Mouse (Mus musculus) stomach, postnatal 0 days (tissue): ENCODE results near the gene Gm4981. TPM values are rescaled to one million over a fixed set of nuclear protein-coding genes. Genes with fewer than 3 reads are reported as not detected.

Source experiments
- ATAC-seq: fragments of 200-750 bp; cut with Nextera tagmentation; 2 replicates; pipeline ENCODE4 v1.8.0; 2017; ENCODE audit not compliant: low FRiP score, low TSS enrichment
- DNase-seq: peaks from one replicate; pipeline ENCODE4 v3.0.0-alpha.2; 2016; ENCODE audit warnings: low spot score
- H3K27ac ChIP-seq: fragments of 300-500 bp; sonication (generic); replicated peaks from 2 replicates; pipeline ENCODE4 v1.5.1; 2014; ENCODE audit warnings: mild to moderate bottlenecking, control low read depth
- H3K27me3 ChIP-seq: fragments of 300-500 bp; sonication (generic); 2 replicates; pipeline ENCODE4 v1.6.1; 2014; ENCODE audit warnings: low read length; ENCODE audit not compliant: control insufficient read depth, insufficient read depth
- H3K36me3 ChIP-seq: fragments of 300-500 bp; sonication (generic); 2 replicates; pipeline ENCODE4 v1.6.1; 2014; ENCODE audit warnings: low read length, mixed read lengths; ENCODE audit not compliant: control insufficient read depth, insufficient read depth
- H3K4me1 ChIP-seq: fragments of 300-500 bp; sonication (generic); replicated peaks from 2 replicates; pipeline ENCODE4 v1.6.1; 2014; ENCODE audit warnings: antibody characterized with exemption; ENCODE audit not compliant: control insufficient read depth, insufficient read depth
- H3K4me2 ChIP-seq: fragments of 300-500 bp; sonication (generic); replicated peaks from 2 replicates; pipeline ENCODE4 v1.6.1; 2014; ENCODE audit warnings: low read depth, mild to moderate bottlenecking, control low read depth, moderate library complexity
- H3K4me3 ChIP-seq: fragments of 300-500 bp; sonication (generic); 2 replicates; pipeline ENCODE4 v1.5.1; 2014; ENCODE audit warnings: low read depth, low read length, control low read depth
- H3K9ac ChIP-seq: fragments of 300-500 bp; sonication (generic); 2 replicates; pipeline ENCODE4 v1.6.1; 2014; ENCODE audit warnings: mild to moderate bottlenecking, low read length, control low read depth, mixed read lengths
- H3K9me3 ChIP-seq: fragments of 300-500 bp; sonication (generic); 2 replicates; pipeline ENCODE4 v1.6.1; 2016; ENCODE audit warnings: low read length; ENCODE audit not compliant: control insufficient read depth
- CTCF ChIP-seq: IDR thresholded peaks from 2 replicates; pipeline ENCODE4 v1.5.1; 2016; ENCODE audit warnings: antibody characterized with exemption, low read depth, mild to moderate bottlenecking, moderate library complexity
- EP300 ChIP-seq: optimal IDR thresholded peaks from 2 replicates; pipeline ENCODE3; 2016; ENCODE audit warnings: antibody characterized with exemption
- WGBS: fragments of 180-500 bp; shearing (Covaris S2); extraction: QIAGEN DNeasy Blood & Tissue Kit; methylation state at CpG from one replicate; pipeline ENCODE4 v1.1.7; 2014; 5-methylcytosine and 5-hydroxymethylcytosine counted together
- polyA plus RNA-seq: library from polyadenylated mRNA; unstranded; fragments of >200 nt; fragmentation: Nextera tagmentation; extraction: Ambion mirVana; gene quantifications from 2 replicates; pipeline ENCODE4 v1.2.1, GENCODE M21; 2015

Gm4981 gene
- polyA plus RNA-seq, 1 experiment from 2014 or later = not detected

GRCm38 (mm10) chr10:58220726-58221125, 15.8 kb downstream of the Gm4981 start:
- Histone ChIP-seq H3K4me2 (no peak overlapping the region), H3K4me1 (no peaks in the 10 kb centered on the region), H3K9ac (no peak overlapping the region), H3K27me3 (no peaks in the 10 kb centered on the region), H3K27ac (no peak overlapping the region), H3K9me3 (no peaks in the 10 kb centered on the region; the same call in 1 of the 2 replicates), H3K36me3 (no peaks in the 10 kb centered on the region), H3K4me3 (no peak overlapping the region)
- DNase-seq (peak; percentile 43), ATAC-seq (no peak)
- TF ChIP-seq EP300 (no peak), CTCF (no peak)
- WGBS = 82% methylated on average over 6 of the region's 6 CpGs

GRCm38 (mm10) chr10:58217366-58217765, 19.1 kb downstream of the Gm4981 start:
- no peaks in the 10 kb centered on the region for H3K36me3 ChIP-seq
- no peak overlapping the region for H3K4me2 ChIP-seq
- no peak overlapping the region for H3K4me3 ChIP-seq
- DNase-seq = no peak
- H3K9me3 ChIP-seq = no peaks in the 10 kb centered on the region
- no peaks in the 10 kb centered on the region for H3K27me3 ChIP-seq
- H3K27ac ChIP-seq = no peak overlapping the region
- no peak for ATAC-seq
- WGBS = 76% methylated on average over 3 of the region's 3 CpGs
- no peaks in the 10 kb centered on the region for H3K4me1 ChIP-seq
- H3K9ac ChIP-seq = no peak overlapping the region
- TF ChIP-seq CTCF (no peak), EP300 (no peak)

- no peak for DNase-seq
Measured at GRCm38 (mm10) chr10:58215353-58215752, 21.1 kb downstream of the Gm4981 start.

GRCm38 (mm10) chr10:58214934-58215333, 21.6 kb downstream of the Gm4981 start:
- Histone ChIP-seq H3K9ac (no peak overlapping the region), H3K27ac (no peak overlapping the region), H3K27me3 (no peaks in the 10 kb centered on the region), H3K9me3 (no peaks in the 10 kb centered on the region), H3K4me1 (no peaks in the 10 kb centered on the region), H3K36me3 (no peaks in the 10 kb centered on the region), H3K4me2 (no peak overlapping the region), H3K4me3 (no peak overlapping the region)
- TF ChIP-seq EP300 (no peak), CTCF (no peak)
- DNase-seq (no peak), ATAC-seq (no peak)
- 78% methylated on average over 5 of the region's 5 CpGs for WGBS

More at GRCm38 (mm10) chr10:58215353-58215752, 21.1 kb downstream of the Gm4981 start:
- Histone ChIP-seq H3K4me3 (no peak overlapping the region), H3K4me2 (no peak overlapping the region), H3K9ac (no peak overlapping the region), H3K9me3 (no peaks in the 10 kb centered on the region), H3K27ac (no peak overlapping the region), H3K4me1 (no peaks in the 10 kb centered on the region), H3K36me3 (no peaks in the 10 kb centered on the region), H3K27me3 (no peaks in the 10 kb centered on the region)
- no peak for ATAC-seq
- TF ChIP-seq EP300 = no peak
- TF ChIP-seq CTCF = no peak
- whole genome bisulfite sequencing = 86% methylated on average over 1 of the region's 1 CpGs

- TF ChIP-seq CTCF = no peak
- TF ChIP-seq EP300 = no peak
- Histone ChIP-seq H3K36me3 (no peaks in the 10 kb centered on the region), H3K9me3 (no peaks in the 10 kb centered on the region), H3K4me3 (no peak overlapping the region), H3K9ac (no peak overlapping the region), H3K4me1 (no peaks in the 10 kb centered on the region), H3K4me2 (no peak overlapping the region), H3K27ac (no peak overlapping the region), H3K27me3 (no peaks in the 10 kb centered on the region)
- ATAC-seq (no peak), DNase-seq (no peak)
Measured at GRCm38 (mm10) chr10:58214497-58214896, 22.0 kb downstream of the Gm4981 start.

GRCm38 (mm10) chr10:58212230-58212629, 24.3 kb downstream of the Gm4981 start:
- no peaks in the 10 kb centered on the region for H3K36me3 ChIP-seq
- no peaks in the 10 kb centered on the region for H3K4me1 ChIP-seq
- ATAC-seq (no peak; the same call in 1 of the 2 replicates), DNase-seq (no peak)
- no peaks in the 10 kb centered on the region for H3K9me3 ChIP-seq
- 79% methylated on average over 7 of the region's 7 CpGs for WGBS
- H3K27ac ChIP-seq = no peak overlapping the region
- TF ChIP-seq EP300 = no peak
- H3K4me3 ChIP-seq = no peak overlapping the region
- no peaks in the 10 kb centered on the region for H3K27me3 ChIP-seq
- no peak overlapping the region for H3K9ac ChIP-seq
- H3K4me2 ChIP-seq = no peak overlapping the region
